Mouse (Mus musculus) 3T3-L1 (cell line): ENCODE data around the gene Tmem171.

ENCODE experiments used
- DNase-seq: peaks from one replicate; pipeline ENCODE4 v3.0.0-alpha.2; 2015; ENCODE audit warnings: low read depth, low spot score

Tmem171 gene

DNA sequence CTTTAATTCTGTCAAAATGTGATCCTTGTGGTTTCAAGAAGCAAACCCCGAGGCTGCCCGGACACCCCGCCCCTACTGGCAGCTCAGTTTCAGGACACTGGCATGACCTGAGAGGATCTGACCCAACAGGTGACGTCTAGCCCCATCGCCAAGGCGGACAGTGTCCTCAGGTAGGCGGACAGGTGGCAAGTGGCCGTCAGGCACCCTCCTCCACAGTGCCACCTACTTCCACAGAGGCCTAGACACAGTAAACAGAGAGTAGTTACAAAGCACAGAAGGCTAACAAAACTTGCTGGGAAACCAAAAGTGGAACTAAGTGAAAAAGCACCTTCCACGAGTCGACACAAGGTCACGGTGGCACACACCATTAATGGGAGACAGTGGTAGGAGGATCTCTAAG lies 1.3 kb downstream of the Tmem171 start:
- no peak for DNase-seq

DNA sequence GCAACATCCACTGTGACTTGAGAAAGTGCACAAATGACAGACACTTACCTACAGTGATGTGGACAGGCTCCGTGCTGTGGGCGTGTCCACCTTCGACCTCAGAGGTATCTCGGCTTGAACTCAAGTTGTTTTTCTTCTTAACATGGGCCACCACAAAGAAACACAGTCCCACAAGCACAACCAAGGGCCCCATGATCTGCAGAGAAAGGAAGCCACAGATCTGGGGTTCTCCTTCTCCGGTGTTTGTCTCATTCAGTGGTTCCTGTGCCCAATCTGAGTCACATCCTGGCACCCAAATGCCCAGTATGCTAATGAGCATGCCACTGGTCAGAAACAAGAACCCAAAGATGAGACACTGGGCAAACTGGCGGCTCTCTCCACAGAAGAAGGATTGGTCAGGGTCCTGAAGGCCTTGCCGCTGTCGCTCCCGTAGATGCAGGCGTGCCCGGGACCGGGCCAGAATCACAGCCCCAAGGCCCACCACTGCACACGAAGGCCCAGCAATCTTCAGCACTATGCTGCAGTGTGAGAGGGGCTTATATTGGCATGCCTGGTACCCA lies 2.6 kb downstream of the Tmem171 start:
- peak; percentile 49 for DNase-seq

- DNase-seq = no peak
These were observed 3.7 kb downstream of the Tmem171 start for GRCm38 (mm10) chr13:98690886-98691285.

- no peak for DNase-seq
These were observed 4.9 kb downstream of the Tmem171 start for GRCm38 (mm10) chr13:98689605-98690290.

DNA sequence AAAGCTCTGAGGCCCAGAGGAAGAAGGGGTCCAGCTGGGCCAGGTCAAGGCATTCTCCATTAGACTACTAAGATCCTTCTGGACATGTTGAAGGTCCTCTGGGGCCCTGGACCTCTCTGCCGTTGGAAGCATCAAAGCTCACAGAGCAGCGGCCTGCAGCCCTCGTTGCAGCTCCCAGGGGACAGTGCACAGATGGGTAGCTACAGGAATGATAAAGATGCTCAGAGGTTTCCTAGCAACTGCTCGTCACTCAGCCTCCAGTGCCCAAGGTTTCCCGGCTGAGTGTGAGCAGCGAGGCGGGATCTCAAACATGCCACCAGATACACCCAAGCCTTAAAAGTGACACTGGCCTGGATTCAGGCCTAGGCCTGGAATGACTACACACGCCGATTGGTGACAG lies 6.7 kb downstream of the Tmem171 start:
- no peak for DNase-seq

GRCm38 (mm10) chr13:98684144-98684900 lies 10.3 kb downstream of the Tmem171 start:
- DNase-seq = no peak

DNA sequence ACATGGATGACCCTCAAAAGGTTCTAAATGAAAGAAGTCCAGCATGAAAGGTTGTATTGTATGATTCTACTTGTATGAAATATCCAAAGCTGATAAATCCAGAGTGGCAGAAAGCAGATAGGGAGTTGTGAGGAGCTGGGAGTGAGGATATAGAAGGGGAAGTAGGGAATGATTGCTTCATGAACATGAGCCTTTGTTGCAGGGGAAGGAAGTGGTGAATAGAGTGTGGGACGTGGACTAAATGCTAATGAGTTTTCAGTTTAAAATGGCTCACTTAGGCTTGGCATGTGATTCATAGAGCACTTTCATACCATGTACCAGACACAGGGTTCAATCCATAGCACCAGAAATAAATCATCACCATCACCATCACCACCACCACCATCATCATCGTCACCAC lies 11.2 kb downstream of the Tmem171 start:
- no peak for DNase-seq

- no peak for DNase-seq
These were observed 14.1 kb downstream of the Tmem171 start for GRCm38 (mm10) chr13:98680470-98681060.

DNA sequence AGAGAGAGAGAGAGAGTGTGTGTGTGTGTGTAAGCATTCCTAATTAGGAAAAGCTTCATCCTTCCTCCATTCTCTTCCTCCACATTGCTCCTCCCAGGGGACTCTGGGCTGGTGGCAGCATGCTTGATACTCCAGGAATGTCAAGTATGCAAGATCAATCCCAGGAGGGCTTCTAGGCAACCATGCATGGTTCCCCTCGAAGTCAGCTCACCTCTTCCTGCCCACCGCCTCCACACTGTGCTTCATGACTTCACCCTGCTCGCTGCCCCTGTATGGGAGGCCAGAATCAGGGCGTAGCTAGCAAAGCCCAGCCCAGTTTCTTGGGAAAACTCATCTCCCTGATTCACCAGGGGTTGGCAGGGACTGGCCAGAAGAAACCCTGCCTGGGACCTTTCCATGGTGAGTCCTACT lies 15.0 kb downstream of the Tmem171 start:
- DNase-seq = peak; percentile 91

GRCm38 (mm10) chr13:98679230-98679629 lies 15.4 kb downstream of the Tmem171 start:
- peak; percentile 60 for DNase-seq

GRCm38 (mm10) chr13:98673922-98674321 lies 20.7 kb downstream of the Tmem171 start:
- DNase-seq = no peak

- DNase-seq = no peak
These were observed 25.3 kb downstream of the Tmem171 start for GRCm38 (mm10) chr13:98669296-98669695.

- no peak for DNase-seq
These were observed 27.3 kb downstream of the Tmem171 start for GRCm38 (mm10) chr13:98667316-98667715.

DNA sequence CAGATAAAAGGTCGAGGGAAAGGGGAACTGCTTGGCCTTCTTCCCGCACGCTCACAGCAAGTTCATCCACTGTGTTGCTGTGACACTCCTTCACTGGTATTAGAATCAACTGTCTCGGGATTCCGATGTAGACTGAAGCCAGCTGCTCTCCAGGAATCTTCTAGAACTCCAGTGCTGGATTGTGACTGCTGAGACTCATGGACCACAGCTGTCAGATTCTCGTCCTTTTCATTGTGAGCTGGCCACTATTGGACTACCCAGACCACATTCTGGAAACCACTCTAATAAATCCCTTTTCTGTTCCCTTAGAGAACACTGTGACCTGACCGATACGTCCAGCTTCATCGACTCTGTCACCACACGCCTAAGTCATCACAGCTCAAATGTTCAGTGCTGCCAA lies 29.4 kb downstream of the Tmem171 start:
- DNase-seq = no peak

DNA sequence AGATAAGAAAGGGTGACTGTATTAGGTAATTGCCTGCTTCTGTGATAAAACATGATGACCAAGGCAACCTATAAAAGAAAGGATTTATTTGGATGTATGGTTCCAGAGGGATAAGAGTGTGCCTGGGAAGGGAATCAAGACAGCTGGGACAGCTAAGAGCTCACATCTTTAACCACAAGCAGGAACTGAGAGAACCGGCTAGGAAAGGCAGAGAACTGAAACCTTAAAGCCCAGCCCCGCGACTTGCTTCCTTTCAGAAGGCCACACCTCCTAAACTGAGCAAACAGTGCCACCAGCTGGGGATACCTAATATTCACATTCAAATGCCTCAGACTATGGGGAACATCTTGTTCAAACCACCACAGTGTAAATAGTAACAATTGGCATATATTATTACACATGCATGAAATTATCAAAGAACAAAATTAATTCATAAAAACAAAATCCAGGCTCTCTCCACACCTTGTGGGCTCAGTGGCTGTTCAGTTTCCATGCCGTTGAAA lies 32.4 kb downstream of the Tmem171 start:
- DNase-seq = no peak

GRCm38 (mm10) chr13:98656034-98656471 lies 38.6 kb downstream of the Tmem171 start:
- no peak for DNase-seq

GRCm38 (mm10) chr13:98655346-98655745 lies 39.3 kb downstream of the Tmem171 start:
- no peak for DNase-seq

GRCm38 (mm10) chr13:98654129-98654939 lies 40.3 kb downstream of the Tmem171 start:
- peak; percentile 18 for DNase-seq

- no peak for DNase-seq
These were observed 42.4 kb downstream of the Tmem171 start for GRCm38 (mm10) chr13:98652194-98652593.

DNA sequence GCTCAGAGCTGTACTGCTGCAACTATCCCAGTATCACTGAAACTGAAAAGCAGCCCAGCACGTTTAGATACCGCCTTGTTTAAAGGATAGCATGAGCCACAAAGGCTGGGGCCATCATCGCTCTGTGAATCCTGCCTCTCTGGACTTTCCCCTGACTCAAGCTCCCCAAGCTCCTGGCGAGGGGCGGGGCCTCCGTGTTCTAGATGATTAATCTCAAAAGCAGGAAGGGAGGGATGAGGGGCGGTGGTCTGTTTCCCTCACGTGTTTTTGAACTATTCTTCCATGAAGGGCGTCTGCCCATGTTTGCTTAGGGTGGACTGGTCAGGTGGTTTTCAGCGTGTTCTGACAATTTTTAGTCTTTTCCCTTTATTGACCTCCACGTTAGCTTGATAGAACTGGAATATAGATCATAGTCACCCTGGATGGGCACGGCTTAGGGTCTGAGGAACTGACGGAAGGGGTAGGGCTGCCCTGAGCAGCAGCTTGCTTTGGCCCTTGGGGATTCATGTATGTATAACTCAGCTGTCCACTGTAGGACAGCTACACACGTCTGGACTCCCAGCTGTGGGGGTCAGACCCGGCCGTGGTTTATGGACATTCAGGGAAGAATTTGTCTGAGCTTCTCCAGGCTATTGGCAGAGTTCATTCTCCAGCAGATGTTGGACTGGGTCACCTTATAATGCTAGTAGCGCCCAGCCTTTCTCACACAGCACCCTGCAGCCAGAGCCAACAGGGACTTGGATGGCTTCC lies 43.2 kb downstream of the Tmem171 start:
- DNase-seq = peak; percentile 55
